In genomic region chr19:61226928-61227854, GRCm38 (mm10) we compare ENCODE assay signal across 8 mouse cellular contexts. TPM values are rescaled to one million over a fixed set of nuclear protein-coding genes. Genes with fewer than 3 reads are reported as not detected.
DNase-seq lines count a peak whose midpoint lies in the region; ATAC-seq and TF ChIP-seq lines count a peak whose summit lies in the region.

No protein-coding gene starts in this region.

- TF ChIP-seq POLR2A in ES-Bruce4 (IDR thresholded peaks at IDR 0.05; ENCODE audit: insufficient read depth, low read length): no peak
- TF ChIP-seq POLR2A in cerebellum, adult 2 months (IDR thresholded peaks at IDR 0.05; ENCODE audit: borderline replicate concordance, insufficient read depth, low read length): 0 out of 2 replicates have a peak, but pooled peaks have one; percentile 29
- peak; percentile 10; the same call in 1 of the 2 replicates for TF ChIP-seq POLR2A in olfactory bulb, adult 2 months (IDR thresholded peaks at IDR 0.05; ENCODE audit: insufficient read depth, low read depth, low read length)

- H3K36me3 ChIP-seq in ES-Bruce4 (ENCODE audit: control insufficient read depth, insufficient read depth, low read length, poor library complexity, severe bottlenecking): no peaks in the 10 kb centered on the region
- H3K36me3 ChIP-seq in lung, embryonic 14.5 days (ENCODE audit: insufficient read depth): no peaks in the 10 kb centered on the region

- TF ChIP-seq EP300 in ES-Bruce4 (IDR thresholded peaks at IDR 0.05; ENCODE audit: insufficient read depth, low read depth, low read length): 0 out of 2 replicates have a peak, but pooled peaks have one; percentile 12

- H3K27ac ChIP-seq in ES-Bruce4 (ENCODE audit: insufficient read depth, low read length): peak overlapping the region; percentile 57
- H3K27ac ChIP-seq in cerebellum, adult 2 months (ENCODE audit: insufficient read depth, low read length): peak overlapping the region; percentile 63; the same call in 1 of the 2 replicates
- peak overlapping the region; percentile 88 for H3K27ac ChIP-seq in layer of hippocampus, adult 2 months
- H3K27ac ChIP-seq in lung, embryonic 14.5 days (ENCODE audit: low read depth): peak overlapping the region; percentile 92
- peak overlapping the region; percentile 83 for H3K27ac ChIP-seq in olfactory bulb, adult 2 months (ENCODE audit: insufficient read depth, low read depth, low read length)

- WGBS in cerebellum, adult 2 months: 4% methylated on average over 71 of the region's 71 CpGs
- WGBS in lung, embryonic 14.5 days: 3% methylated on average over 67 of the region's 71 CpGs
- WGBS in olfactory bulb, adult 2 months: 4% methylated on average over 71 of the region's 71 CpGs

- peak; percentile 87 for ATAC-seq in lung, embryonic 14.5 days (ENCODE audit: insufficient read depth)

- H3K9me3 ChIP-seq in ES-Bruce4 (replicated peaks; ENCODE audit: control insufficient read depth, insufficient read depth, low read length, poor library complexity, severe bottlenecking): no peaks in the 10 kb centered on the region
- H3K9me3 ChIP-seq in lung, embryonic 14.5 days (ENCODE audit: low read depth, low read length): peaks cover 5% of the 10 kb centered on the region; the same call in 1 of the 2 replicates

- peak; percentile 86 to 88 for DNase-seq in cerebellum, adult 2 months
- DNase-seq in forelimb bud, embryonic 11.5 days (ENCODE audit: low read depth, low spot score): peak; percentile 81
- DNase-seq in heart, postnatal 4 days: peak; percentile 92
- DNase-seq in layer of hippocampus, adult 2 months (ENCODE audit: low spot score in 2 of 2): peak; percentile 84 to 90
- peak; percentile 94 for DNase-seq in lung, embryonic 14.5 days
- DNase-seq in thymus, adult 18-20 months: peak; percentile 75 to 81

- peak overlapping the region; percentile 73 for H3K4me3 ChIP-seq in ES-Bruce4 (ENCODE audit: low read depth, low read length)
- H3K4me3 ChIP-seq in cerebellum, adult 2 months (replicated peaks; ENCODE audit: insufficient read depth, low read depth, low read length): peak overlapping the region; percentile 72
- H3K4me3 ChIP-seq in layer of hippocampus, adult 2 months: peak overlapping the region; percentile 75
- H3K4me3 ChIP-seq in lung, embryonic 14.5 days (ENCODE audit: low read depth, low read length): peak overlapping the region; percentile 55
- H3K4me3 ChIP-seq in olfactory bulb, adult 2 months (ENCODE audit: insufficient read depth, low read depth, low read length): peak overlapping the region; percentile 64

- H3K27me3 ChIP-seq in ES-Bruce4 (ENCODE audit: control insufficient read depth, insufficient read depth, low read length, poor library complexity, severe bottlenecking): no peaks in the 10 kb centered on the region
- H3K27me3 ChIP-seq in cerebellum, adult 2 months (ENCODE audit: control insufficient read depth, insufficient read depth, low read length): no peaks in the 10 kb centered on the region
- H3K27me3 ChIP-seq in lung, embryonic 14.5 days (ENCODE audit: insufficient read depth, low read length): no peaks in the 10 kb centered on the region

- peak overlapping the region; percentile 65 for H3K4me2 ChIP-seq in lung, embryonic 14.5 days

- no peak for TF ChIP-seq CTCF in ES-Bruce4 (IDR thresholded peaks at IDR 0.05; ENCODE audit: low read depth, low read length)
- no peak for TF ChIP-seq CTCF in cerebellum, adult 2 months (IDR thresholded peaks at IDR 0.05; ENCODE audit: borderline replicate concordance, insufficient read depth, low read depth, low read length)
- no peak for TF ChIP-seq CTCF in layer of hippocampus, adult 2 months (conservative IDR thresholded peaks at IDR 0.05)
- no peak for TF ChIP-seq CTCF in lung, embryonic 14.5 days (IDR thresholded peaks at IDR 0.05; ENCODE audit: low read depth)
- no peak for TF ChIP-seq CTCF in olfactory bulb, adult 2 months (IDR thresholded peaks at IDR 0.05; ENCODE audit: insufficient read depth, low read depth, low read length)

- peak overlapping the region; percentile 70 for H3K9ac ChIP-seq in ES-Bruce4 (ENCODE audit: low read depth, poor library complexity, severe bottlenecking)
- H3K9ac ChIP-seq in lung, embryonic 14.5 days: peak overlapping the region; percentile 39

- no peaks in the 10 kb centered on the region for H3K4me1 ChIP-seq in ES-Bruce4 (ENCODE audit: control insufficient read depth, insufficient read depth, low read length)
- no peaks in the 10 kb centered on the region for H3K4me1 ChIP-seq in cerebellum, adult 2 months (ENCODE audit: control insufficient read depth, insufficient read depth, low read length)
- no peaks in the 10 kb centered on the region for H3K4me1 ChIP-seq in lung, embryonic 14.5 days (ENCODE audit: insufficient read depth)
- peaks cover 14% of the 10 kb centered on the region for H3K4me1 ChIP-seq in olfactory bulb, adult 2 months (ENCODE audit: control insufficient read depth, insufficient read depth, low read length)

RNA-seq across cellular contexts. Expression of gene Csf2ra, which starts 1.0 kb away (rescaled TPM):
- polyA plus RNA-seq in ES-Bruce4 (2011; ENCODE audit: insufficient read depth, insufficient read length, low read depth, missing spikeins): 16.6 and 18.3 TPM in 2 replicates
- polyA plus RNA-seq in cerebellum, adult 2 months (2012; rRNA removed): 94.3 and 103 TPM in 2 replicates
- 10 to 100 TPM; 15.0 to 17.5 TPM for total RNA-seq in heart, postnatal 4 days (2021)
- 10 to 100 TPM; 36.4 to 42.3 TPM for total RNA-seq in layer of hippocampus, adult 2 months (2021)
- 24.4 and 24.6 TPM in 2 replicates for polyA plus RNA-seq in lung, embryonic 14.5 days (2014; fragmentation: Nextera tagmentation; extraction: Ambion mirVana)
- not detected in 2 replicates for polyA plus RNA-seq in olfactory bulb, adult 2 months (2012; ENCODE audit: insufficient read depth, insufficient read length, low replicate concordance, missing spikeins)

RNA-seq across cellular contexts. Expression of gene Gm6020, which starts 43.5 kb away (rescaled TPM):
- not detected in 2 replicates for polyA plus RNA-seq in ES-Bruce4 (2011; ENCODE audit: insufficient read depth, insufficient read length, low read depth, missing spikeins)
- not detected in 2 replicates for polyA plus RNA-seq in cerebellum, adult 2 months (2012; rRNA removed)
- total RNA-seq in heart, postnatal 4 days (2021): not detected
- total RNA-seq in layer of hippocampus, adult 2 months (2021): not detected
- polyA plus RNA-seq in lung, embryonic 14.5 days (2014; fragmentation: Nextera tagmentation; extraction: Ambion mirVana): not detected in 2 replicates
- polyA plus RNA-seq in olfactory bulb, adult 2 months (2012; ENCODE audit: insufficient read depth, insufficient read length, low replicate concordance, missing spikeins): not detected in 2 replicates

RNA-seq across cellular contexts. Expression of gene Gm7102, which starts 51.1 kb away (rescaled TPM):
- polyA plus RNA-seq in ES-Bruce4 (2011; ENCODE audit: insufficient read depth, insufficient read length, low read depth, missing spikeins): not detected in 2 replicates
- polyA plus RNA-seq in cerebellum, adult 2 months (2012; rRNA removed): 0.07 TPM in 1 of 2 replicates, not detected in the other
- under 1 TPM in 1 of 2 experiments, not detected in 1; 0.45 TPM for total RNA-seq in heart, postnatal 4 days (2021)
- total RNA-seq in layer of hippocampus, adult 2 months (2021): under 1 TPM in 1 of 2 experiments, not detected in 1; 0.38 TPM
- polyA plus RNA-seq in lung, embryonic 14.5 days (2014; fragmentation: Nextera tagmentation; extraction: Ambion mirVana): 0.16 and 0.37 TPM in 2 replicates
- polyA plus RNA-seq in olfactory bulb, adult 2 months (2012; ENCODE audit: insufficient read depth, insufficient read length, low replicate concordance, missing spikeins): not detected in 2 replicates

Comparison
In these comparisons a context has a peak if more than half of its experiments do, and no peak if none do; other contexts are left out.
1. Peak in every context shown above with its lines: DNase-seq, ATAC-seq, H3K4me3 ChIP-seq and H3K27ac ChIP-seq.